Mouse (Mus musculus): ENCODE data around the gene Gm11032. TPM values are rescaled to one million over a fixed set of nuclear protein-coding genes. Genes with fewer than 3 reads are reported as not detected.
A peak's percentile ranks its signal among the peaks of the same experiment; 100 is the strongest.
"Not testable (repeated sequence)": the region's sequence is repeated elsewhere in the genome, so short reads cannot be mapped to it uniquely, and the experiment has no call there.

Gene Gm11032
- not detected in 2 replicates for total RNA-seq (2021)
- long read RNA-seq, experiment 1 = 0 reads
- long read RNA-seq, experiment 2 = 0 reads

- DNase-seq = no peak
These were observed at the start of gene Gm11032 for GRCm38 (mm10) chr11:4620017-4620485. TSS of gene Gm11032 (plus strand) at chr11:4620067.

- DNase-seq = no peak
These were observed 48.4 kb upstream of the Gm11032 start for GRCm38 (mm10) chr11:4571491-4571901.

- DNase-seq = not testable (repeated sequence)
These were observed 43.7 kb upstream of the Gm11032 start for GRCm38 (mm10) chr11:4576090-4576732.

GRCm38 (mm10) chr11:4577079-4577478 is 42.8 kb upstream of the Gm11032 start:
- no peak for DNase-seq

GRCm38 (mm10) chr11:4578682-4579081 is 41.2 kb upstream of the Gm11032 start:
- peak; percentile 86 for DNase-seq

- DNase-seq = no peak
These were observed 28.1 kb upstream of the Gm11032 start for GRCm38 (mm10) chr11:4591811-4592210.

- DNase-seq = no peak
These were observed 26.4 kb upstream of the Gm11032 start for GRCm38 (mm10) chr11:4593491-4593848.

GRCm38 (mm10) chr11:4593849-4594607 is 25.8 kb upstream of the Gm11032 start:
- peak; percentile 64 for DNase-seq

GRCm38 (mm10) chr11:4594608-4595500 is 25.0 kb upstream of the Gm11032 start, which contains the start of gene Mtmr3:
TSS of gene Mtmr3 (minus strand) at chr11:4594863.
- peak; percentile 98 for DNase-seq

GRCm38 (mm10) chr11:4598411-4598810 is 21.5 kb upstream of the Gm11032 start:
- no peak for DNase-seq

GRCm38 (mm10) chr11:4599916-4600315 is 20.0 kb upstream of the Gm11032 start:
- DNase-seq = no peak

GRCm38 (mm10) chr11:4601890-4602289 is 18.0 kb upstream of the Gm11032 start:
- no peak for DNase-seq

GRCm38 (mm10) chr11:4602691-4603441 is 17.0 kb upstream of the Gm11032 start:
- peak; percentile 58 for DNase-seq

GRCm38 (mm10) chr11:4604441-4604840 is 15.4 kb upstream of the Gm11032 start:
- DNase-seq = no peak

- DNase-seq = peak; percentile 42
These were observed 14.5 kb upstream of the Gm11032 start for GRCm38 (mm10) chr11:4605414-4605813.

- no peak for DNase-seq
These were observed 13.3 kb upstream of the Gm11032 start for GRCm38 (mm10) chr11:4606541-4606940.

- DNase-seq = no peak
These were observed 8.0 kb upstream of the Gm11032 start for GRCm38 (mm10) chr11:4611904-4612303.

GRCm38 (mm10) chr11:4620501-4621108 is 738 bp downstream of the Gm11032 start:
- no peak for DNase-seq

GRCm38 (mm10) chr11:4621866-4622265 is 2.0 kb downstream of the Gm11032 start:
- DNase-seq = peak; percentile 60

- no peak for DNase-seq
These were observed 2.6 kb downstream of the Gm11032 start for GRCm38 (mm10) chr11:4622442-4622986.

GRCm38 (mm10) chr11:4622997-4623396 is 3.1 kb downstream of the Gm11032 start:
- no peak for DNase-seq
